Mouse (Mus musculus) forebrain, embryonic 10.5 days (tissue): ENCODE data around the gene Fnbp1. TPM values are rescaled to one million over a fixed set of nuclear protein-coding genes. Genes with fewer than 3 reads are reported as not detected.
"Not testable (repeated sequence)": the region's sequence is repeated elsewhere in the genome, so short reads cannot be mapped to it uniquely, and the experiment has no call there.

Source experiments
- DNase-seq: peaks from one replicate; pipeline ENCODE4 v3.0.0-alpha.2; 2017; ENCODE audit warnings: low spot score; ENCODE audit errors: extremely low spot score
- H3K27ac ChIP-seq: fragments of 300-500 bp; sonication (generic); 2 replicates; pipeline ENCODE4 v1.5.1; 2016; ENCODE audit warnings: mild to moderate bottlenecking
- H3K27me3 ChIP-seq: fragments of 300-500 bp; sonication (generic); 2 replicates; pipeline ENCODE4 v1.6.1; 2016; ENCODE audit warnings: mild to moderate bottlenecking; ENCODE audit not compliant: poor library complexity, severe bottlenecking
- H3K36me3 ChIP-seq: fragments of 300-500 bp; sonication (generic); replicated peaks from 2 replicates; pipeline ENCODE4 v1.6.1; 2016; ENCODE audit warnings: mild to moderate bottlenecking, moderate library complexity
- H3K4me1 ChIP-seq: fragments of 300-500 bp; sonication (generic); 2 replicates; pipeline ENCODE4 v1.6.1; 2016
- H3K4me3 ChIP-seq: fragments of 300-500 bp; sonication (generic); 2 replicates; pipeline ENCODE4 v1.5.1; 2016; ENCODE audit warnings: mild to moderate bottlenecking, moderate library complexity
- H3K9me3 ChIP-seq: fragments of 300-500 bp; sonication (generic); 2 replicates; pipeline ENCODE4 v1.6.1; 2016; ENCODE audit warnings: mild to moderate bottlenecking, moderate library complexity
- WGBS: fragments of 180-500 bp; shearing (Covaris S2); methylation state at CpG from one replicate; pipeline ENCODE4 v1.1.7; 2016; 5-methylcytosine and 5-hydroxymethylcytosine counted together
- polyA plus RNA-seq: library from polyadenylated mRNA; unstranded; fragments of >200 nt; fragmentation: Nextera tagmentation; extraction: Ambion mirVana; gene quantifications from 2 replicates; pipeline ENCODE4 v1.2.1, GENCODE M21; 2016

The Fnbp1 gene
- polyA plus RNA-seq, 1 experiment from 2014 or later = 13.3 TPM

DNA sequence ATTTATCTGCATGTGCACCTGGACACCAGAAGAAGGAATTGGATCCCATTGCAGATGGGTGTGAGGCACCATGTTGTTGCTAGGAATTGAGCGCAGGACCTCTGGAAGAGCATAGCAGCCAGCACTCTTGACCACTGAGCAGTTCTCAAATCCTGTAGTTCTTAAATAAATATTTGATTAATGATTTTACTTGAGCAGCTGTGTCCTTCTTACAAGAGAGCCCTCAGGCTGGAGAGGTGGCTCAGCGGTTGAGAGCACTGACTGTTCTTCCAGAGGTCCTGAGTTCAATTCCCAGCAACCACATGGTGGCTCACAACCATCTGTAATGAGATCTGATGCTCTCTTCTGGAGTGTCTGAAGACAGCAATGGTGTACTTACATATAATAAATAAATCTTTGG is 25.8 kb upstream of the Fnbp1 start:
- H3K27ac ChIP-seq, DNase-seq, H3K4me3 ChIP-seq, H3K27me3 ChIP-seq, H3K9me3 ChIP-seq: not testable (repeated sequence)
- peaks cover 58% of the 10 kb centered on the region for H3K36me3 ChIP-seq
- peaks cover 20% of the 10 kb centered on the region for H3K4me1 ChIP-seq
- WGBS = 93% methylated on average over 2 of the region's 2 CpGs

DNA sequence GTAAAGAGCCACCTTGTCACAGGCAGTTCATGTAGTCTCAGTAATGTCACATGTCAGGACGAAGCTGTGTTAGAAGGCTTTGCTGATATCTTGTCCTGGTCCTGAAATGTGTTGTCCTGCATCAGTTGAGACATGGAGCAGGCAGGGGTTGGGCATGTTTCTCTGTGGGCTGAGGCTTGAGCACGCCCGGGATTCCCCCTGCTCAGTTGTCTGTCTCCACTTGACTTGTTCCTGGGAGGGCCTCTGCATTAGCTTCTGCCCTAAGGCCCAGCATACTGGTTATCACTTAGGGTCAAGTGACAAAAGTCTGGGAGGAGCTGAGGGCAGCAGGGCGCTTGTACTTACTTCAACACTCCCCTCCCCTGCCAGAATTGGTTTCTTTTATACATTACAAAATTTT is 23.7 kb upstream of the Fnbp1 start:
- DNase-seq = no peak
- H3K36me3 ChIP-seq = peaks cover 38% of the 10 kb centered on the region
- H3K4me3 ChIP-seq = no peak overlapping the region
- no peaks in the 10 kb centered on the region for H3K27me3 ChIP-seq
- no peaks in the 10 kb centered on the region for H3K9me3 ChIP-seq
- H3K27ac ChIP-seq = no peak overlapping the region
- WGBS = 76% methylated on average over 4 of the region's 4 CpGs
- H3K4me1 ChIP-seq = peaks cover 20% of the 10 kb centered on the region

DNA sequence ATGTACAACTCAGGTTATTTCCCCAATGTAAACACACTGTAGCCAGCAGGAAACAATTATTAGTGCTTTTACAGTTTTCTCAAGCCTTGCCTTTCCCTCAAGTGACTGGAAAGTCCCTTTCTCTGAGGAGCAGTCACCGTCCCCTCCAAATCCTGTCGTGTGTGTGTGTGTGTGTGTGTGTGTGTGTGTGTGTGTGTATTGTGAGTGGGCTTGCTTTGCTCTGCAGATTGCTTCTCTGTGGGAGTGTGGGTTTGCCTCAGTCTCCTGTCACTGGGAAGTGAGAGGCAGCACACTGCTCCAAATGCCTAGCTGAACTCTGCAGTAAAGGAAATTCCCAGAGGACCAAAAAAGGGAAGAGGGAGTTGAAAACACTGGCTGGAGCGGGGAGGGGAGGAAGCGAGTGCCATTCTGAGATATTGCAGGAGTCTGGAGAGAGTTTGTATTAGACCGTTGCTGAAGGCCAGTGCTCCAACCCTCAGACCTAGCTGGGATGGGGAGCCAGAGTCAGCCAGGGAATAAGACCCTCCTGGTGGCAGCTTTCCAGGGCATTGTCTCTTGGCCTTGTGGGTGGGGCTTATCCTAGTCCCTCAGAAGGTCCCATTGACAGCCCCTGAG is 23.1 kb upstream of the Fnbp1 start:
- Histone ChIP-seq H3K27me3 (no peaks in the 10 kb centered on the region), H3K4me1 (peaks cover 20% of the 10 kb centered on the region), H3K4me3 (no peak overlapping the region), H3K36me3 (peaks cover 32% of the 10 kb centered on the region), H3K27ac (peak overlapping the region; percentile 48; the same call in 1 of the 2 replicates), H3K9me3 (no peaks in the 10 kb centered on the region)
- WGBS = 62% methylated on average over 5 of the region's 5 CpGs
- no peak for DNase-seq

DNA sequence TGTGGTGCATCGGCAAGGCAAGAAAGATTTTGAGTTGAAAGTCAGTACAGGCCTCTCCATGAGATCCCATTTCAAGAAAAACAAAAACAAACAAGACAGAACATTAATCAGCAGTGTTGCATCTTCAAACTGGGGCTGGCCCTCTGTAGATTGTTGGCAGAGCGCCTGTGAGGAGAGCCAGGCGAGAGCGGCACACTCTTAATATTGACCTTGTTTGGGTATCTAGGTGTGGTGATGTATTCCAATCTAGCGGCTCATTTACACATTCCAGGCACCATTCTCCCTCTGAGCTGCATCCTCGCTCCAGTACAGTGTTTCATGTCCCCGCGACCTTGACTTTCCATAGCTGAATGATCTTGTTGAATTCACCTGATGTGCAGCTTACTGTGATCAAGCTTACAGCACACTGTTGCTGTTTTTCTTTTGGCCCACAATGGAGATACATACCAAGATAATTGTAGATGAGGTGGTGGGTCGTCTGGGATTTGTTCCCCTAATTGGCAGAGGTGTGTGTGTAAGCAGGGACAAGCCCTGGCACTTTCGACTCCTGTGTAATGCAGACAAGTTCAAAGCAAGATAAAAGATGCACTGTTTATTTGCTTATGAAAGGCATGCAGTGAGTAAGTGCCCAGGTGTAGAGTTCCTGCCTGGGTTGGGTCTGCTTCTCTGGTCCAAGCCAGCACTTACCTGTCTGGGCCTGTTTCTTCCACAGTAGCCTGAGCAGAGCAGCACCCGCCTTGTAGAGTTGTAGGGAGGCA is 21.7 kb upstream of the Fnbp1 start:
- no peak overlapping the region for H3K27ac ChIP-seq
- 91% methylated on average over 11 of the region's 11 CpGs for WGBS

DNA sequence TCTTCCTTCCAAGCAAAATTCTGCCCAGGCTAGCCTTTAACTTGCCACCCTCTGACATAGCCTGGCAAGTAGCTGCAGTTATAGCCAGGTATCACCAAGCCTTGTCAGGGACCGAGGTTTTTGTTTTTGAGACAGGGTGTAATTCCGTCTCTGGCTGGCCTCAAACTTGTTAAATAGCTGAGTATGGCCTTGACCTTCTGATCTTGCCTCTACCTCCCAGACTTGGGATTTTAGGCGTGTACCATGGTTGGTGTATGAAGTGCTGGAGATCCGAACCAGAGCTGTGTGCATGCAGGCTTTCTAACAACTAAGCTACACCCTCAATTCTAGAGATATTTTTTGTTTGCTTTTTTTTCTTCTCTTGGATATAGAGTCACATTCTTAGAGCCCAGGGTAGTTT is 19.8 kb upstream of the Fnbp1 start:
- Histone ChIP-seq H3K4me1 (peaks cover 20% of the 10 kb centered on the region), H3K36me3 (peaks cover under 1% of the 10 kb centered on the region; the same call in 1 of the 2 replicates), H3K27me3 (no peaks in the 10 kb centered on the region), H3K9me3 (no peaks in the 10 kb centered on the region), H3K27ac (no peak overlapping the region), H3K4me3 (no peak overlapping the region)
- no peak for DNase-seq
- 89% methylated on average over 4 of the region's 4 CpGs for WGBS

More for the DNA sequence above, 21.7 kb upstream of the Fnbp1 start:
- H3K4me3 ChIP-seq = no peak overlapping the region
- peaks cover 20% of the 10 kb centered on the region for H3K4me1 ChIP-seq
- no peaks in the 10 kb centered on the region for H3K27me3 ChIP-seq
- H3K36me3 ChIP-seq = peaks cover 18% of the 10 kb centered on the region
- H3K9me3 ChIP-seq = no peaks in the 10 kb centered on the region
- no peak for DNase-seq

DNA sequence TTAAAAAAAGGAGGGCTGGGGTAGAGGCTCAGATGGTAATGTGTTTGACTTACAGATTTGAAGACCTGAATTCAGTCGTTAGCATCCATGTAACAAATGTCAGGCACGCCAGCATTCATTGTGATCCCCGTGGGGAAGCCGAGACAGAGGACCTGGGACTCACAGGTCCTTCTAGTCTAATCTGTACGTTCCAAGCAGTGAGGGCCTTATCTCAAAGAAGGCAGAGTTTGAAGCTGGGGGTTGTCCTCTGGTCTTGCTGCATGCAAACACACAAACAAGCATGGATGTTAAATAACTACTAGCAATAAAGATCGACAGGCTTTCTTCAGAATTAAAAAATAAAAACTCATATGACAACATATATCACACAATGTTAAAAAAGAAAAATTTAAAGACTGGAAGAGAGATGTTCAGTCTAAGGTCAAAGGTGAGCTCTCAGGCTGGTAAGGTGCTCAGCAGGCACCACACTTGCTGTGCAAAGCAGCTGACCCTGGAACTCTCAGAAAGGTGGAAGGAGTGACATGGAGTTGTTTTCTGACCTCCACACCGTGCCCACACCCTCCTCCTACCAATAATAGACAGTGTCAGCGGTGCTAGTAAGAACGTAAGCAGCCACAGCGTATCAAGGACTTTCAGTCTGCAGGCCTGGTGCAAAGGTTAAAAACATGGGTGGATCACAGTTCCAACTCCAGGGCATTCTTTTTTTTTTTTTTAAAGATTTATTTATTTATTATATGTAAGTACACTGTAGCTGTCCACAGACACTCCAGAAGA is 18.5 kb upstream of the Fnbp1 start:
- Histone ChIP-seq H3K4me1 (peaks cover 17% of the 10 kb centered on the region), H3K36me3 (no peaks in the 10 kb centered on the region), H3K9me3 (no peaks in the 10 kb centered on the region), H3K27me3 (no peaks in the 10 kb centered on the region), H3K4me3 (no peak overlapping the region), H3K27ac (no peak overlapping the region)
- no peak for DNase-seq
- WGBS = 92% methylated on average over 10 of the region's 10 CpGs

DNA sequence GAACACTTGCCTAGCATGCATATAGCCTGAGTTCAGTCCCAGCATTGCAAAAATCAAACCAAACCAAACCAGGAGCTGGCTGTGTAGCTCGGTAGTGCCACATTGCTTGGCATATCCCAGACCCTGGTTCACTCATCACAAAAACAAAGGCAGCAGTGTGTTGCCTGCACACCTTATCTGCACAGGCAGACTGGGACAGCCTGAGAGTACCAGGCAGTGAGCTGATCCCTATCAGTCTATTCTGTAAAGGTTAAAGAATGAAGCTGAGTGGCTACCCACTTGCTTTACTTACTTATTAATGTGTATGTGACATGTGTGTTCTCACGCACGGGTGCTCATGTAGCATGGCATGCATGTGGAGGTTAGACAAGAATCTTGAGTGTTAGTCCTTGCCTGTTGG is 15.0 kb upstream of the Fnbp1 start:
- no peak overlapping the region for H3K27ac ChIP-seq
- DNase-seq = no peak
- no peak overlapping the region for H3K4me3 ChIP-seq
- H3K9me3 ChIP-seq = no peaks in the 10 kb centered on the region
- 96% methylated on average over 3 of the region's 3 CpGs for WGBS
- no peaks in the 10 kb centered on the region for H3K27me3 ChIP-seq
- H3K4me1 ChIP-seq = peaks cover 20% of the 10 kb centered on the region
- H3K36me3 ChIP-seq = no peaks in the 10 kb centered on the region

DNA sequence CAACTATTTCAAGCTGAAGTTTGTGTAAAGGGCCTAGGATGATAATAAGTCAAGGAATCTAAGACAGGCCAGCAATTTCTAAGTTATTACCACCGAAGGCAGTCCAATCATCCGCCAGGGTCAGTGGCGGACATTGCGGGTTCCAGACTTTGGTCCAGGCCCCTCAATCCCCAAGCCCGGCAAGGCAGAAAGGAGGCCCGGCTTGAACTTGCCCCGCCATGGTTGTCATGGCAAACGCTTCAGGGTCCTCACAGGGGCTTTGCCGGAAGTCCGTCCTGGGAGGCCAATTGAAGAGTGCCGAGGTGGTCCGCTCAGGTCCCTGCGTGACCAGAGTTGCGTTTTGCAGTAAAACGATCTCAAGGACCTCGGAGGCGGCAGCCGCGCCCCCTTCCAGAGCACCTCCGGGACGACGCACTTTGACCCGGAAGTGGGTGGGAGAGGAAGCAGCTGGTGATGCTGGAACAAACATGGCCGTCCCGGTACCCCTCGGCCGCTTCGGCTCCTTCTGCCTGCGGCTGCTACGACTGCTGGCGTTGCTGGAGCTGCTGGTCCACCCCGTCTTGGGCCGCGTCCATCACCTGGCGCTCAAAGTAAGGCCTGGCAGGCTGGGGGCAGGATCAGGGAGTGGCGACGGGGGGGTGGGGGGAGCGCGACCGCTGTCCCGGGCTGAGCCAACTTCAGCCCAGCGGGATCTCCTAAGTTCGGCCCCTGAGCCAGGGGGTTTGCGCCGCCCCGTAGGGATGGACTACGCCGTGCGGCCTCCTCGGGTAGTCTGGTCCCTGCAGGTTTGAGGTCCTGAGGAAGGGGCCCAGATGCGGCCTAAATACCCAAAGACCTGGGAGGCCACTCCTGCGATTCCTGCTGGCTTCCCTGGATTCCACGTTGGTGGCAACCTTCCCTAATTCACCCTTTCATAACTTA is 10.3 kb upstream of the Fnbp1 start, which contains the start of gene Gpr107:
TSS of gene Gpr107 (plus strand) at position 425 of the 921 bp plus-strand sequence.
- Histone ChIP-seq H3K27ac (peak within 1 kb of the TSS; percentile 94), H3K36me3 (peaks cover 24% of the 10 kb centered on the region), H3K27me3 (no peaks in the 10 kb centered on the region), H3K4me3 (peak within 1 kb of the TSS; percentile 99), H3K4me1 (peaks cover 29% of the 10 kb centered on the region), H3K9me3 (no peaks in the 10 kb centered on the region)
- peak; percentile 89 for DNase-seq
- under 1% methylated on average over 53 of the region's 53 CpGs for WGBS

DNA sequence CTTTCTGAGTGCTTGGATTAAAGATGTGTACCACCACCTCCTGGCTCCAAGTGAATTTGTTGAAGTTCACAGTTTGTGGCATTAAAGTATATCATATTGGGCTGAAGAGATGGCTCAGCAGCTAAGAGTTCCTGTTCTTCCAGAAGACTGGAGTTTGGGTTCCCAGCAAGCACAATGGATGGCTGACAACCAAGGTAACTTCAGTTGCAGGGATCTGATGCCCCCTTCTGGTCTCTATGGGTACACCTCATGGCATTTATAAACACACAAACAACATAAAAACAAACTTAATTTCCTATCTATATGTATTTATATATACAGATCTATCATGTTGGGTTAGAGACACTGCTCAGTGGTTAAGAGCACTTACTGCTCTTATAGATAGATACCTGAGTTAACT is 9.0 kb upstream of the Fnbp1 start:
- Histone ChIP-seq H3K27me3 (no peaks in the 10 kb centered on the region), H3K4me3 (no peak overlapping the region), H3K9me3 (no peaks in the 10 kb centered on the region), H3K36me3 (peaks cover 34% of the 10 kb centered on the region), H3K27ac (no peak overlapping the region), H3K4me1 (peaks cover 29% of the 10 kb centered on the region)
- no peak for DNase-seq

DNA sequence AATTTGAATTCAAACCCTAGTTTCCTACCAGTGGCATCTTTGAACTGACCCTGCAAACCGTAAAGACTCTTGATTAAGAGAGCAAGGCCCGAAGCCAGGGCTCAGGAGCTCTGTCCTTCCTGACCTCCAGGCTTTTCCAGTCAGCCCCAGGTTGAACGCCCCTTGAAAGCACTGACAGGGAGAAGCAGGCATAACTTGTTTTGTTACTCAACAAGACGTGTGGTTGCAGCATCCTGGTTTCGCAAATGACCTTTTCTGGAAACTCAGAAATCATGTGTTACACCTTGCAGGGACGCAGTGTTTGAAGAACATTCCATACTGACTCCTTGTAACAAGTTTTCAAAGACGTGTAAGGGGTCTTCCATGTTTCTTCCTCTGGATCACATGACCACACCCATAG is 5.2 kb upstream of the Fnbp1 start:
- peaks cover 16% of the 10 kb centered on the region for H3K4me1 ChIP-seq
- peaks cover 21% of the 10 kb centered on the region for H3K27me3 ChIP-seq
- H3K4me3 ChIP-seq = no peak overlapping the region
- 89% methylated on average over 7 of the region's 7 CpGs for WGBS
- DNase-seq = no peak
- peaks cover 37% of the 10 kb centered on the region for H3K36me3 ChIP-seq
- no peaks in the 10 kb centered on the region for H3K9me3 ChIP-seq
- no peak overlapping the region for H3K27ac ChIP-seq

DNA sequence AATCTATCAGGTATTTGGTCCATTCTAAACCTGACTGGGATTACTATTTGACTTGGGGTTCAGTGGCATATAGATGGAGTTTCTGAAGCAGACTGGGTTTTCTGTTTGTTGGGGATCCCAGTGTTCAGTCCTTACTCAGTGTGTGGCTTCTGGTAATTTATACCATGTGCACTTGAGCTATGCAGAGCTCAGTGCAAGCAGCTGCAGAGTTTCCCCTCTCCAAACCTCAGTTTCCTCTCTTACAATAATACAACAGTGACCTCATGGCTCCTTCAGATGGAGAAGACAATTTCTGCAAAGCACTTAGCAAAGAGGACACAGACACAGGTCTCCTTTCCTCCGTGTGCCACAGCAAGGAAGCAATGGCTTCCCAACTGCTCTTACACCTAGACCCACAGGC is 3.1 kb upstream of the Fnbp1 start:
- Histone ChIP-seq H3K4me1 (peaks cover 27% of the 10 kb centered on the region), H3K4me3 (no peak overlapping the region), H3K9me3 (no peaks in the 10 kb centered on the region), H3K27me3 (peaks cover 35% of the 10 kb centered on the region), H3K36me3 (peaks cover 28% of the 10 kb centered on the region), H3K27ac (no peak overlapping the region)
- WGBS = 76% methylated on average over 1 of the region's 1 CpGs
- no peak for DNase-seq
